Mouse (Mus musculus): ENCODE data around the gene Kctd12. TPM values are rescaled to one million over a fixed set of nuclear protein-coding genes. Genes with fewer than 3 reads are reported as not detected.
A peak's percentile ranks its signal among the peaks of the same experiment; 100 is the strongest.

The Kctd12 gene
- polyA plus RNA-seq, 1 experiment = 36.4 TPM

GRCm38 (mm10) chr14:103007737-103008136 is 25.3 kb upstream of the Kctd12 start:
- Histone ChIP-seq H3K27me3 (ENCODE audit: control insufficient read depth, insufficient read depth, low read length) (no peaks in the 10 kb centered on the region), H3K4me1 (ENCODE audit: control insufficient read depth, insufficient read depth, insufficient read length) (no peaks in the 10 kb centered on the region), H3K4me3 (ENCODE audit: extremely low read depth, insufficient read depth, insufficient read length) (no peak overlapping the region), H3K27ac (ENCODE audit: insufficient read depth, low read length) (no peak overlapping the region), H3K36me3 (ENCODE audit: control insufficient read depth, insufficient read depth, low read length) (no peaks in the 10 kb centered on the region)
- 18% methylated on average over 4 of the region's 4 CpGs for WGBS
- no peak for TF ChIP-seq CTCF (IDR thresholded peaks at IDR 0.05; ENCODE audit: extremely low read depth, insufficient read depth, insufficient read length, insufficient replicate concordance)
- no peak for TF ChIP-seq POLR2A (IDR thresholded peaks at IDR 0.05; ENCODE audit: low read depth, low read length)
- DNase-seq (ENCODE audit: low read depth in 1 of 2, low spot score in 2 of 2) = no peak

GRCm38 (mm10) chr14:102994662-102995561 is 12.5 kb upstream of the Kctd12 start:
- H3K27me3 ChIP-seq (ENCODE audit: control insufficient read depth, insufficient read depth, low read length) = no peaks in the 10 kb centered on the region
- peak in 1 of 2 experiments; percentile 62 for DNase-seq (ENCODE audit: low read depth in 1 of 2, low spot score in 2 of 2)
- no peaks in the 10 kb centered on the region for H3K36me3 ChIP-seq (ENCODE audit: control insufficient read depth, insufficient read depth, low read length)
- H3K4me3 ChIP-seq (ENCODE audit: extremely low read depth, insufficient read depth, insufficient read length) = no peak overlapping the region
- TF ChIP-seq POLR2A (IDR thresholded peaks at IDR 0.05; ENCODE audit: low read depth, low read length) = no peak
- peak; percentile 58; the same call in 1 of the 2 replicates for TF ChIP-seq CTCF (IDR thresholded peaks at IDR 0.05; ENCODE audit: extremely low read depth, insufficient read depth, insufficient read length, insufficient replicate concordance)
- H3K4me1 ChIP-seq (ENCODE audit: control insufficient read depth, insufficient read depth, insufficient read length) = no peaks in the 10 kb centered on the region
- H3K27ac ChIP-seq (ENCODE audit: insufficient read depth, low read length) = no peak overlapping the region
- WGBS = 25% methylated on average over 6 of the region's 6 CpGs

- no peak overlapping the region for H3K4me3 ChIP-seq (ENCODE audit: extremely low read depth, insufficient read depth, insufficient read length)
- H3K27me3 ChIP-seq (ENCODE audit: control insufficient read depth, insufficient read depth, low read length) = no peaks in the 10 kb centered on the region
- WGBS = 76% methylated on average over 3 of the region's 3 CpGs
- DNase-seq (ENCODE audit: low read depth in 1 of 2, low spot score in 2 of 2) = no peak
- H3K4me1 ChIP-seq (ENCODE audit: control insufficient read depth, insufficient read depth, insufficient read length) = no peaks in the 10 kb centered on the region
- H3K27ac ChIP-seq (ENCODE audit: insufficient read depth, low read length) = no peak overlapping the region
- no peaks in the 10 kb centered on the region for H3K36me3 ChIP-seq (ENCODE audit: control insufficient read depth, insufficient read depth, low read length)
- TF ChIP-seq POLR2A (IDR thresholded peaks at IDR 0.05; ENCODE audit: low read depth, low read length) (no peak), CTCF (IDR thresholded peaks at IDR 0.05; ENCODE audit: extremely low read depth, insufficient read depth, insufficient read length, insufficient replicate concordance) (no peak)
Observed at GRCm38 (mm10) chr14:102990765-102991164, 8.3 kb upstream of the Kctd12 start.

- DNase-seq (ENCODE audit: low read depth in 1 of 2, low spot score in 2 of 2) = no peak
- Histone ChIP-seq H3K4me1 (ENCODE audit: control insufficient read depth, insufficient read depth, insufficient read length) (no peaks in the 10 kb centered on the region), H3K27me3 (ENCODE audit: control insufficient read depth, insufficient read depth, low read length) (no peaks in the 10 kb centered on the region), H3K36me3 (ENCODE audit: control insufficient read depth, insufficient read depth, low read length) (no peaks in the 10 kb centered on the region), H3K27ac (ENCODE audit: insufficient read depth, low read length) (no peak overlapping the region), H3K4me3 (ENCODE audit: extremely low read depth, insufficient read depth, insufficient read length) (no peak overlapping the region)
- WGBS = 86% methylated on average over 5 of the region's 5 CpGs
- TF ChIP-seq CTCF (IDR thresholded peaks at IDR 0.05; ENCODE audit: extremely low read depth, insufficient read depth, insufficient read length, insufficient replicate concordance) = no peak
- no peak for TF ChIP-seq POLR2A (IDR thresholded peaks at IDR 0.05; ENCODE audit: low read depth, low read length)
Observed at GRCm38 (mm10) chr14:102989866-102990265, 7.4 kb upstream of the Kctd12 start.

- no peaks in the 10 kb centered on the region for H3K36me3 ChIP-seq (ENCODE audit: control insufficient read depth, insufficient read depth, low read length)
- no peak overlapping the region for H3K27ac ChIP-seq (ENCODE audit: insufficient read depth, low read length)
- no peaks in the 10 kb centered on the region for H3K27me3 ChIP-seq (ENCODE audit: control insufficient read depth, insufficient read depth, low read length)
- no peaks in the 10 kb centered on the region for H3K4me1 ChIP-seq (ENCODE audit: control insufficient read depth, insufficient read depth, insufficient read length)
- no peak for DNase-seq (ENCODE audit: low read depth in 1 of 2, low spot score in 2 of 2)
- 85% methylated on average over 4 of the region's 4 CpGs for WGBS
- no peak for TF ChIP-seq POLR2A (IDR thresholded peaks at IDR 0.05; ENCODE audit: low read depth, low read length)
- no peak for TF ChIP-seq CTCF (IDR thresholded peaks at IDR 0.05; ENCODE audit: extremely low read depth, insufficient read depth, insufficient read length, insufficient replicate concordance)
- H3K4me3 ChIP-seq (ENCODE audit: extremely low read depth, insufficient read depth, insufficient read length) = no peak overlapping the region
Observed at GRCm38 (mm10) chr14:102989254-102989653, 6.8 kb upstream of the Kctd12 start.

GRCm38 (mm10) chr14:102987626-102988025 is 5.2 kb upstream of the Kctd12 start:
- DNase-seq (ENCODE audit: low read depth in 1 of 2, low spot score in 2 of 2) = no peak
- WGBS = 90% methylated on average over 5 of the region's 5 CpGs
- Histone ChIP-seq H3K4me1 (ENCODE audit: control insufficient read depth, insufficient read depth, insufficient read length) (no peaks in the 10 kb centered on the region), H3K27ac (ENCODE audit: insufficient read depth, low read length) (no peak overlapping the region), H3K36me3 (ENCODE audit: control insufficient read depth, insufficient read depth, low read length) (no peaks in the 10 kb centered on the region), H3K27me3 (ENCODE audit: control insufficient read depth, insufficient read depth, low read length) (no peaks in the 10 kb centered on the region), H3K4me3 (ENCODE audit: extremely low read depth, insufficient read depth, insufficient read length) (no peak overlapping the region)
- TF ChIP-seq CTCF (IDR thresholded peaks at IDR 0.05; ENCODE audit: extremely low read depth, insufficient read depth, insufficient read length, insufficient replicate concordance) (no peak), POLR2A (IDR thresholded peaks at IDR 0.05; ENCODE audit: low read depth, low read length) (no peak)

- TF ChIP-seq POLR2A (IDR thresholded peaks at IDR 0.05; ENCODE audit: low read depth, low read length) = no peak
- no peak for TF ChIP-seq CTCF (IDR thresholded peaks at IDR 0.05; ENCODE audit: extremely low read depth, insufficient read depth, insufficient read length, insufficient replicate concordance)
- no peak overlapping the region for H3K27ac ChIP-seq (ENCODE audit: insufficient read depth, low read length)
- no peak for DNase-seq (ENCODE audit: low read depth in 1 of 2, low spot score in 2 of 2)
- WGBS = 60% methylated on average over 8 of the region's 8 CpGs
- no peaks in the 10 kb centered on the region for H3K36me3 ChIP-seq (ENCODE audit: control insufficient read depth, insufficient read depth, low read length)
- H3K4me3 ChIP-seq (ENCODE audit: extremely low read depth, insufficient read depth, insufficient read length) = no peak overlapping the region
- no peaks in the 10 kb centered on the region; the same call in 1 of the 2 replicates for H3K4me1 ChIP-seq (ENCODE audit: control insufficient read depth, insufficient read depth, insufficient read length)
- no peaks in the 10 kb centered on the region for H3K27me3 ChIP-seq (ENCODE audit: control insufficient read depth, insufficient read depth, low read length)
Observed at GRCm38 (mm10) chr14:102983686-102984085, 1.2 kb upstream of the Kctd12 start.

Measured in spleen, adult 2 months (tissue).